Mouse (Mus musculus) embryo, embryonic 10 days (tissue): Measurements from ENCODE around the gene Olfr1484.
"Not testable (repeated sequence)": the region's sequence is repeated elsewhere in the genome, so short reads cannot be mapped to it uniquely, and the experiment has no call there.

ENCODE experiments used
- DNase-seq: peaks from one replicate; pipeline ENCODE4 v3.0.0-alpha.2; 2015; ENCODE audit warnings: low spot score

Olfr1484 gene

DNA sequence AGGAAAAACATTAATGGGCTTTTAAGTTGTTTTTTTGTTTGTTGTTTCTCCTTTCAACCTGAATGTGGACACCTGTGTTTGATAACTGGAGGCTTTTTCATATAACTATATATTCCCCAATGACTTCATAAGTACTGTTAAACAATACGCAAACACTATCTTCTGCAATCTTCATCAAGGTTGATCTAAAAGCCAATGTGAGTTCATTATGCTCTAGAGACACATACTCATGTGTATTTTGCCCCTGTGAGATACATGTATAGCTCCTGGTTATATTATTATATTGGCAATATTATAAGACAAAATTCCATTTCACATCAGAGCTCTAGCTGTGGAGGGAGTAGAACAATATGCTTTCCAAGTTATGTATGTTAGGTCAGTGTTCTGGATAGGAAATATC is at the start of gene Olfr1484:
Gene Olfr1484 (plus strand): TSS at position 301 of the 400 bp plus-strand sequence.
- DNase-seq, result no peak

DNA sequence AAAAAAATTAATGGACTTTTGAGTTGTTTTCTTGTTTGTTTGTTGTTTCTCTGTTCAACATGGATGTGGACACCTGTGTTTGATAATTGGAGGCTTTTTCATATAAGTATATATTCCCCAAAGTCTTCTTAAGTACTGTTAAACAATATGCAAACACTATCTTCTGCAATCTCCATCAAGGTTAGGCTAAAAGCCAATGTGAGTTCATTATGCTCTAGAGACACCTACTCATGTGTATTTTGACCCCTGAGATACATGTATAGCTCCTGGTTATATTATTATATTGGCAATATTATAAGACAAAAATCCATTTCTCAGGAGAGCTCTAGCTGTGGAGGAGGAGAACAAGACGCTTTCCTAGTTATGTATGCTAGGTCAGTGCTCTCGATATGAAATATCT is 33.8 kb downstream of the Olfr1484 start, which contains the start of gene Olfr1487:
Gene Olfr1487 (plus strand): TSS at position 301 of the 400 bp plus-strand sequence.
- not testable (repeated sequence) for DNase-seq

DNA sequence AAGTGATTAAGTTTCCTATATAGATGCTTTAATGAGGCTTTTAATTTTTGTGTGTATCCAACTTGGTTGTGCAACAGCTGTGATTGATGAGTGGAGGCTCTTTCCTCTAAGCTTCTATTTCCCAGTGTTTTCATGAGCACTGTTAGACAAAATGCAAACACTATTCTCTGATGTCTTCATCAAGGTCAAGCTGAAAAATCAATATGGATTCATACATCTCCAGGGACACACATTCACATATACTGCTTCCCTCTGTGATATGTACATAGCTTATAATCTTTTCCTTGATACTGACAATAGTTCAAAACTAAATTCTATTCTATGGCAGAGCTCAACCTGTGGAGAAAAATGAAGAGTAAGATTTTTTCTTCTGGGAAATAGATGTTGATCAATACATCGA is 48.0 kb downstream of the Olfr1484 start, which contains the start of gene Olfr1489:
Gene Olfr1489 (plus strand): TSS at position 301 of the 400 bp plus-strand sequence.
- DNase-seq, result no peak
